ENCODE assay signal across 9 mouse cellular contexts in genomic region chr2:3769260-3769659, GRCm38 (mm10).
A peak's percentile ranks its signal among the peaks of the same experiment; 100 is the strongest.
DNase-seq lines count a peak whose midpoint lies in the region; ATAC-seq and TF ChIP-seq lines count a peak whose summit lies in the region.
"Had no signal": no experiment of that assay in that cellular context is flagged by ENCODE, and none has a peak within 500 bp of the region (broad histone marks: within the 10 kb centered on the region; RNA-seq: fewer than 3 reads in every experiment).

No protein-coding gene starts in this region.

- H3K9me3 ChIP-seq in limb, embryonic 14.5 days (ENCODE audit: control insufficient read depth, low read length) = no peaks in the 10 kb centered on the region
- H3K9me3 ChIP-seq: stomach, embryonic 15.5 days had no signal

- H3K36me3 ChIP-seq in limb, embryonic 14.5 days (ENCODE audit: control insufficient read depth, insufficient read depth, low read length) = no peaks in the 10 kb centered on the region
- H3K36me3 ChIP-seq: stomach, embryonic 15.5 days had no signal

- TF ChIP-seq POLR2A in limb, embryonic 14.5 days (IDR thresholded peaks at IDR 0.05; ENCODE audit: borderline replicate concordance, extremely low read depth, insufficient read depth, insufficient read length) = no peak

- 32% methylated on average over 6 of the region's 6 CpGs for WGBS in limb, embryonic 14.5 days

- peaks cover 19% of the 10 kb centered on the region for H3K4me1 ChIP-seq in limb, embryonic 14.5 days (ENCODE audit: control insufficient read depth, insufficient read depth, low read length)

- no peak overlapping the region for H3K4me3 ChIP-seq in limb, embryonic 14.5 days (replicated peaks; ENCODE audit: low read length)
- H3K4me3 ChIP-seq: stomach, embryonic 15.5 days had no signal

- intact Hi-C loops in gastrocnemius, postnatal 14 days (cut with DNase I; ENCODE audit: low total_unique reads) = no loop called here

- H3K9ac ChIP-seq in limb, embryonic 14.5 days (ENCODE audit: low read depth, low read length, severe bottlenecking) = no peak overlapping the region
- H3K9ac ChIP-seq: stomach, embryonic 15.5 days had no signal

- H3K27me3 ChIP-seq in limb, embryonic 14.5 days (ENCODE audit: control insufficient read depth, insufficient read depth, low read length) = no peaks in the 10 kb centered on the region
- H3K27me3 ChIP-seq: stomach, embryonic 15.5 days had no signal

- DNase-seq in 3134 (ENCODE audit: extremely low read depth, insufficient read length, low spot score) (peak; percentile 44), R1 (ENCODE audit: low read depth, low spot score) (peak; percentile 74)
- DNase-seq in cerebellum, postnatal 14 days = peak; percentile 89 to 91
- DNase-seq in gastrocnemius, postnatal 14 days = peak; percentile 62
- peak; percentile 53 to 78 for DNase-seq in kidney, adult 8-10 months
- peak; percentile 83 for DNase-seq in limb, embryonic 14.5 days (ENCODE audit: low spot score)
- peak; percentile 59 to 77 for DNase-seq in natural killer cell, adult 2 months (ENCODE audit: low spot score in 2 of 2)
- peak; percentile 82 for DNase-seq in testis, postnatal 10 days (ENCODE audit: low spot score)

- no peak overlapping the region for H3K4me2 ChIP-seq in limb, embryonic 14.5 days (replicated peaks; ENCODE audit: low read depth, low read length, severe bottlenecking)
- H3K4me2 ChIP-seq: stomach, embryonic 15.5 days had no signal

- no peak overlapping the region for H3K27ac ChIP-seq in limb, embryonic 14.5 days (replicated peaks; ENCODE audit: low read depth, low read length)
- H3K27ac ChIP-seq: stomach, embryonic 15.5 days had no signal

- no peak for ATAC-seq in limb, embryonic 14.5 days (ENCODE audit: low FRiP score, low read depth)
